Mouse (Mus musculus) brown adipose tissue, adult 24 weeks (tissue): ENCODE measurements at regions not wholly inside any gene's neighbourhood (a gene's known extent, or its start where the extent isn't known, plus 50 kb on each side); places are given as distances from the start of the nearest gene placed in this dataset.

Source experiments
- H3K27ac ChIP-seq: fragments of 200-500 bp; replicated peaks from 2 replicates; pipeline ENCODE4 v1.5.1; 2012; ENCODE audit warnings: low read depth, mild to moderate bottlenecking, low read length
- H3K4me1 ChIP-seq: fragments of 200-500 bp; 2 replicates; pipeline ENCODE4 v1.6.1; 2012; ENCODE audit warnings: low read length, mixed read lengths; ENCODE audit not compliant: control insufficient read depth, insufficient read depth, insufficient read length
- H3K4me3 ChIP-seq: fragments of 200-500 bp; 2 replicates; pipeline ENCODE4 v1.5.1; 2012; ENCODE audit warnings: low read depth, mild to moderate bottlenecking, low read length, moderate library complexity; ENCODE audit not compliant: insufficient read depth

- no peak overlapping the region for H3K4me3 ChIP-seq
- no peak overlapping the region for H3K27ac ChIP-seq
- peaks cover 2% of the 10 kb centered on the region; the same call in 1 of the 2 replicates for H3K4me1 ChIP-seq
These were observed 174.8 kb upstream of the Lcorl start for GRCm38 (mm10) chr5:46032206-46032605.

DNA sequence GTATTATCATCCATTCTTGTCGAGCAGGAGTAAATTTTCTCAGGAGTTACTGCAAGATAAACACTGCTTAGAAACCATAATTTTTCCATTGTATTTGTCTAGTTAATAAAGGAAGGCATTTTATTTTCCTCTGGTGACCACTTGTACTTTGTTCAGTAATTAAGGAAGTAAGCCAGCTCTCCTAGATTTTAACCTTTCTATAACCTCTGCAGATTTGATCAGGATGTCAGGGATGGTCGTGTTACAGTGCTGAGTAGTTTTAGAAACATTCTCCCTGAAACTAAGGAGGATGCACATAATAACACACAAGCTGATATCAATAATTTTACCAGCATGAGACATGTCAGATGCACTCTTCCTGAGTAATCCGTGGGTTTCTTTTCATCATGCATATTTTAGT is 166.7 kb upstream of the Lcorl start:
- Histone ChIP-seq H3K4me3 (no peak overlapping the region), H3K27ac (no peak overlapping the region), H3K4me1 (no peaks in the 10 kb centered on the region)

GRCm38 (mm10) chr5:46023456-46023855 is 166.0 kb upstream of the Lcorl start:
- H3K27ac ChIP-seq: no peak overlapping the region
- H3K4me3 ChIP-seq: no peak overlapping the region
- H3K4me1 ChIP-seq: no peaks in the 10 kb centered on the region

- Histone ChIP-seq H3K4me3 (no peak overlapping the region), H3K27ac (no peak overlapping the region), H3K4me1 (no peaks in the 10 kb centered on the region)
These were observed 164.6 kb upstream of the Lcorl start for GRCm38 (mm10) chr5:46022047-46022422.

DNA sequence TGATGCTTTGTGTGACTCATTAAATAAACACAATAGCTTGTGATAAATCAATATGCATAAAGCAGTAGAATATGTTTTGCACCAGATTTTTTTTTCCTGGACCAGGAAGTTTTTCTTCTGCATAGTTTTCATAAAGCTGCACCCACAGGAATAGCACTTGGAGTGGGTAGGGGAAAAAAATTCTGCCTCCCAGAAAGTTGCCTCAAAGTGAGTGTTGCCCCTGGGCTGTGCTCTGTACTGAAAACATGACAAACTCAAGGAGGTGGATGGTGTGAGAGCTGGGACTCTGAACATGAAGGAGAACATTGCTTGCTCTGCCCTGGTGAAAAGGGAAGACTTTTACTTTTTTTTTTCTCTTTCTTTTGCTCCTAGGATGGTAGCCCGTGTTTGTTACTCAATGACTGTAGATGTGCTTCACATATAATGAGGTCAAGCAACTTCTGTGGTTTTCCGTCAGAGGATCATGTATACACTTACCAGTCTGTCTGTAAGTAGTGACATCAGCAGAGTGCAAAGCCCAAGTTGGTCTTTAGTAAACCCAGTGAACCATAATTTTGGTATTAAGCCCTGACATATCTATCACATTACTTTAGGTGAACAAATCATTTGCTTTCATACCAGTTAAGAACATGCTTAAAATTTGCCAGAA is 164.1 kb upstream of the Lcorl start:
- H3K27ac ChIP-seq: no peak overlapping the region
- H3K4me3 ChIP-seq: no peak overlapping the region
- H3K4me1 ChIP-seq: no peaks in the 10 kb centered on the region

- no peak overlapping the region for H3K4me3 ChIP-seq
- H3K27ac ChIP-seq: no peak overlapping the region
- H3K4me1 ChIP-seq: no peaks in the 10 kb centered on the region
These were observed 162.8 kb upstream of the Lcorl start for GRCm38 (mm10) chr5:46020175-46020574.

DNA sequence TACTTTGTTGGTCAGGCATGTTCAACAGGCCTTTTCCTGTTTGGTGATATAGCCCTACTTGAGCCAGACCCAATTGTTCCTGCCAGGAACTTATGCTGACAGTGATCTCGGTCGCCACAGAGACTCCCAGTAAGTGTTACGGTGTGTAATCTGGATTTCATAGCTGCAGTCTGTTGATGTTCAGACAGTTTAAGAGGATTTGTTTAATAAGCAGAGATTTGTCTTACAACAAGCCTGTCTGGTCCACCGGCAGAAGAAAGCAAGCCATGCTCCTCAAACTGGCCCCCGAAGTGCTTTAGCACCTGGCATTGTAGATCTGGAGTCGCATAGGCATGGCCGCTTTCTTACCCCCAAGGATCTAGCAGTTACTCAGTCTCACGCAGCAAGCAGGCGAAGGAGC is 150.0 kb upstream of the Lcorl start:
- Histone ChIP-seq H3K27ac (no peak overlapping the region), H3K4me3 (no peak overlapping the region), H3K4me1 (no peaks in the 10 kb centered on the region)

GRCm38 (mm10) chr5:46006691-46007090 is 149.3 kb upstream of the Lcorl start:
- no peak overlapping the region for H3K27ac ChIP-seq
- no peaks in the 10 kb centered on the region for H3K4me1 ChIP-seq
- no peak overlapping the region for H3K4me3 ChIP-seq

GRCm38 (mm10) chr5:46006228-46006627 is 148.8 kb upstream of the Lcorl start:
- Histone ChIP-seq H3K4me3 (no peak overlapping the region), H3K4me1 (no peaks in the 10 kb centered on the region), H3K27ac (no peak overlapping the region)

DNA sequence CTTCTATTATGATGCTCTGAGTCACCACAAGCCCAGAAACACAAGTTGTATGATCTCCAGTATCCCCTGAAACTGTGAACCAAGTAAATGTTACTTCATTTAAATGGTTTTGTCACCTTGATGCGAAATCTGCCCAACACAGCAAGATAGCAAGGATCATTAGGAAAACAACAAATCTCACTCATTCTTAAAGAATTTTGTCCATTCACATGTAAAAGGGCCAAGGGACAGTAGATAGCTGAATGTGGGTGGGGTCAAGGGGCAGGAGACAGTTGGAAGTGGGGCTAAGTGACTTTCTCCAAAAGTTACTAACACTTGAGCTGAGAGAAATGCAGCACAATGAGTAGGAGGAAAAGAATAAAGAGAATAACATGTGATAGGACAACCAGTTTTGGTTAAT is 148.2 kb upstream of the Lcorl start:
- Histone ChIP-seq H3K4me1 (no peaks in the 10 kb centered on the region), H3K27ac (no peak overlapping the region), H3K4me3 (no peak overlapping the region)

GRCm38 (mm10) chr5:46002011-46002410 is 144.6 kb upstream of the Lcorl start:
- no peak overlapping the region for H3K4me3 ChIP-seq
- H3K27ac ChIP-seq: no peak overlapping the region
- H3K4me1 ChIP-seq: no peaks in the 10 kb centered on the region

DNA sequence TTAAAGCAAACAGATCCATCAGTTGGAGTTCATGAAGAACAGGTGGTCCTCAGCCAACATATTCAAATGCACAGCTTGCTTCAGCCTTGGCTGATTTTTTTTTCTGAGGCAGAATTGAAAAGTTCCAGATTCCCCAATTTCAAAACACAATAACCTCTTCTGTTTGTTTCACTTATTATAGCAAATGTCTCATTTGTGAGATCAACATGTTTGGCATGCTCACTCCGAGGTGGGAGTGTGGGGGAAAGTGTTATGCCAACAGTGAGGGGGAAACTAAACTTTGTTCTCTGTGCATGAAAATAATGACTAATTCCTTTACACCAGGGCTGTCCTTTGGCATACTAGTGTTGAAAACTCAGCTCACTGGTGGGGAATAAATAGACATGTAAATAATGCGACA is 100.4 kb upstream of the Lcorl start:
- H3K27ac ChIP-seq: no peak overlapping the region
- H3K4me3 ChIP-seq: no peak overlapping the region
- no peaks in the 10 kb centered on the region for H3K4me1 ChIP-seq

DNA sequence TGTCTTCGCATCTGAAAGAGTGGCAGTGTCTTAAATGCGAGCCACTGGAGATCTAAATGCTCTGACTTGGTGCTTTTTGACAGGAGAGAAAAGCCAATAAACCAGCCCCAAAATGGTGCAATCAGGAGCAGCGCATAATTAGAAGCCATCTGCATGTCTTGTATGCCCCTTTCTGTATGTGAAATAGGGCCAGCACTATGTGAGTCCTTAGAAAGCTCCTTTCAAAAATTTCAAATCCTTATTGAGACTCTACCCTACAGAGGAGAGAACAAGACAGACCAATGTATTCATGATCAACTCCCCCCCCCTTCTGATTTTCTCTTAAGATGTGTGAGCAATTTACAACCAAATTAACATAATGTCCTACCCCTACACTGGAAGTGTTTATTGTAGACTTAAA is 86.6 kb upstream of the Lcorl start:
- Histone ChIP-seq H3K4me3 (no peak overlapping the region), H3K27ac (no peak overlapping the region), H3K4me1 (no peaks in the 10 kb centered on the region)

- Histone ChIP-seq H3K27ac (no peak overlapping the region), H3K4me1 (no peaks in the 10 kb centered on the region), H3K4me3 (no peak overlapping the region)
These were observed 75.6 kb upstream of the Lcorl start for GRCm38 (mm10) chr5:45932970-45933369.

GRCm38 (mm10) chr5:45931252-45931651 is 73.8 kb upstream of the Lcorl start:
- Histone ChIP-seq H3K4me3 (no peak overlapping the region), H3K4me1 (no peaks in the 10 kb centered on the region), H3K27ac (no peak overlapping the region)

- H3K27ac ChIP-seq: no peak overlapping the region
These were observed 68.5 kb upstream of the Lcorl start for GRCm38 (mm10) chr5:45925879-45926410.

More at GRCm38 (mm10) chr5:45925879-45926410, 68.5 kb upstream of the Lcorl start:
- Histone ChIP-seq H3K4me1 (no peaks in the 10 kb centered on the region), H3K4me3 (no peak overlapping the region)
